Mouse (Mus musculus): ENCODE measurements at regions not wholly inside any gene's neighbourhood (a gene's known extent, or its start where the extent isn't known, plus 50 kb on each side); places are given as distances from the start of the nearest gene placed in this dataset.

DNA sequence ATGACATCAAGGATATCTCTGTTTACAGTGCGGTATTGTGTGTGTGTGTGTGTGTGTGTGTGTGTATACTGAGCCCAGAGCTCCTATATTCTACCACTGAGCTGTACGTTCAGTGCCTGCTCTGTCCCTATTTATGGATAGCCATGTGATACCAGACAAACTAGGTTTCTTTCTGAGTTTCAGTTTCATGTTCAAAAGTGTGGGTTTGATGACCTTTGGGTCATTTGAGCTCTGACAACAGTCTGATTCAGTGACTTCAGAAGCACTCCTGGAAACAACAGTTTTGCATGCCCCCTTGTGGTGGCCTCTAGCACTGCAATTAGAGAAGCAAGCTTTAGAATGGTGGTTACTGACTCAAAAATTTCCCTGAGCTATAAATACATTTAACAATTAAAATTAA is 50.9 kb upstream of the Tent2 start:
- peak; percentile 56 to 77 for DNase-seq (ENCODE audit: low spot score in 2 of 2)

DNA sequence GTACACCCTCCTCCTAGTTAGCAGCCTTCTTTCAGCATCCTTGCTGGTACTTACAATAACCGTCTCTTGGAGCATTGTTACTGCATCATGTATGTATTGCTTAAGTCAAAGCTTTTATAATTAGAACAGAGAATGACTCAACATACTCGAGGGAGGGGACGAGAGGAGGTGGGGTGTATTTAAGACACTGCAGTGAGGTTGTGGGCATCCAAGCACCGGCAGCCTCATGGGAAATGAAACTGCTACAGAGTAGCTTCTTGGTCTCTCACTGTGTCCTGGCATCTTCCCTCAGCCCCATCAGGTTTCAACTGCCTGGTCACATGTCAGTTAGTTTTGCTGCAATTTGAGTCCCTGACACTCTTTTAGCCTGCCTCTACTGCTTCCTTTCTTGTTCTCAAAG is 50.7 kb upstream of the Homer1 start:
- DNase-seq (ENCODE audit: low spot score in 2 of 2) = no peak
